Mouse (Mus musculus) brain, embryonic 14.5 days (tissue): ENCODE measurements around the gene Mlana. TPM values are rescaled to one million over a fixed set of nuclear protein-coding genes. Genes with fewer than 3 reads are reported as not detected.

Experiments
- DNase-seq: peaks from one replicate; pipeline ENCODE4 v3.0.0-alpha.2; 2011; ENCODE audit warnings: low read depth
- CTCF ChIP-seq: fragments of 200-500 bp; IDR thresholded peaks from 2 replicates; pipeline ENCODE4 v1.5.1; 2012; ENCODE audit warnings: inconsistent platforms, mild to moderate bottlenecking, moderate library complexity, borderline replicate concordance; ENCODE audit not compliant: insufficient read depth, insufficient read length; ENCODE audit errors: extremely low read depth
- POLR2A ChIP-seq: fragments of 200-500 bp; IDR thresholded peaks from 2 replicates; pipeline ENCODE4 v1.6.1; 2012; ENCODE audit warnings: mild to moderate bottlenecking, inconsistent platforms, borderline replicate concordance; ENCODE audit not compliant: poor library complexity, insufficient read depth, insufficient read length, severe bottlenecking; ENCODE audit errors: extremely low read depth
- polyA plus RNA-seq: library from polyadenylated mRNA; depleted of rRNA; stranded (reverse); fragments of >200 nt; gene quantifications from 2 replicates; pipeline ENCODE4 v1.2.3, GENCODE M21; 2012

Mlana gene
- polyA plus RNA-seq, 1 experiment = 0.19 TPM

DNA sequence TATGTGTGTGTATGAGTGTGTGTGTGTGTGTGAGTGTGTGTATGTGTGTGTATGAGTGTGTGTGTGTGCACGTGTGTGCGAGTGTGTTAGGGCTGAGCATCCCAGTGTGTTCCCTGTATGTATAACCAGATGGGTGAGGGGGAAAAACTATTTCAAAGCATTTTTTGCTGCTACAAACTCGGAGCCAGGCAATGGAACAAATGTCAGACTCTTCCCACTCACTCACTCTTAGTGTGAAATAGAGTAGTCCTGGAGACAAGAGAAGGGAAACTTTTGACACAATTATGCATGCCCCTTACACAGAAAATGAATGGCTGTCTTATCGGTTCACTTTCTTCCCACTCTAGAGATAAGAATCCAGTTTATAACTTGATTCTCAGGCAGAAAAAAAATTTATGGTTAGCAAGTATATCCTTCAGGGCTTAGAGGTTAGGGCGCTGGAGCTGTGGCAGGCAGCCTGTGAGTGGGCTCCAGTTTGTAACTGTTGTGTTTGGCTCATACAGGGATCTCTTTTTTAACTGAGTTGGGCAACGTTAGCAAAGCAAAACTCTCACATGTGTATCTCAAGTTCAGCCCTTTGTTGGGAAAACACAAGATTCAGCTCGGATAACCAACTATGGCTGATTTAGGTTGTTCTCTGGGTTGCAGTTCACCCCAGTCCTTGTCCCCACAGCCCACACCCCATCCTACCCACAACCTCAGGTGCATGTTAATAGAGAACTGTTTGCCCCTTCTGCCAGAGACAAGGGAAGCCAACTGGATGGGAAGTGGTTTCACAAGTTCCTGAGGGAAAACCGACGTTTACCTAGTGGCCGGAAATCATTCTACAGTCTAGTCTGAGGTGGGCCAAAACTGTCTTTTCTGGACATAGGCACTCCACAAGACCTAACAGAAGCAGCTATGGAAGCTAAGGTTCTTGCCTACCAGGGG is 36.5 kb upstream of the Mlana start:
- DNase-seq = no peak
- no peak for TF ChIP-seq POLR2A

DNA sequence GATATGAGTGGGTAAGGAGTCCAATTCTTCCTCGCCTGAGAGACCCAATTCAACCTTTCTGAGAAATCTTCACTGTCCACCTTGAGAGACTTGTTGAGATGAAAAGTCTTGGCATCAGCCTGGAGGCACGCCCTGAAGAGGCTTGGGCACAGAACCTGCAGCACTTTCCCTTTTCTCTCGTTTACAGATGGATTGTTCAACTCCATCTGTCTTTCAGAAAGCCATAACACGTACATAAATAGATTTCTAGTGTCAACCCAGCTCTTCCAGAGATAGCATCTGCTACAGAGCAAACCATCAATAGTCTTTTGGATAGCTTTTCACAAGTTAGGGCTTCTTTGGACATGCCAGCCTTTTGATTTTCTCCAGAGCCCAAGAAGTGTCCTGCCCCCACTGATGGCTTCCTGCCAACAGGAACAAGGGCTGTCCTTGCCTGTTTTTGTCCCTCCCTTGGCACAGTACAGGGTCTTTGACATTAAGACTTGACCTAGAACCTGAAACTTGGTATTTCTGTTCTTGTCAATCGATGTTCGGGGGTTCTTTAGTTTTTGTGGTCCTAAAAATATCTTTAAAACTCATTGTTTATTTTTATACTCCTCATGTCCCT is 35.5 kb upstream of the Mlana start:
- TF ChIP-seq CTCF (no peak), POLR2A (no peak)
- DNase-seq = no peak

DNA sequence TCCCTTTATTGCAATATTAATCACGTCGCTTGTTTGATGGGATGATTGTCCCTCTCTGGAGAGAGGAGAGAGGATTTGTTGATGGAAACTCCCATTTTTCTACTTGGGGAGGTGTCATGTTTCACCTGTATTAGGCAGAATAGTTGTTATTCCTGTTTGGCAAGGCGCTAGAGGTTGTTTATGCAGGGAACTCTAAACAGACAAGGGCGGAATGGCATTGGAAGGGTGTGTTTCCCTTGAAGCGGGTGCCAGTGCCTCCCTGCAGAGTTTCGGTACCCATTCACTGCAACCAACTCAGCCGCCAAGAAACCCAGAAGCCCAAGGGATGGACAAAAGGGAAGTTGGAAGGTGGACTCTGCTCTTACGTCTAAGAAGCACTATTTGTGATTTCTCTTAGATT is 33.8 kb upstream of the Mlana start:
- no peak for TF ChIP-seq POLR2A
- TF ChIP-seq CTCF = no peak
- no peak for DNase-seq

DNA sequence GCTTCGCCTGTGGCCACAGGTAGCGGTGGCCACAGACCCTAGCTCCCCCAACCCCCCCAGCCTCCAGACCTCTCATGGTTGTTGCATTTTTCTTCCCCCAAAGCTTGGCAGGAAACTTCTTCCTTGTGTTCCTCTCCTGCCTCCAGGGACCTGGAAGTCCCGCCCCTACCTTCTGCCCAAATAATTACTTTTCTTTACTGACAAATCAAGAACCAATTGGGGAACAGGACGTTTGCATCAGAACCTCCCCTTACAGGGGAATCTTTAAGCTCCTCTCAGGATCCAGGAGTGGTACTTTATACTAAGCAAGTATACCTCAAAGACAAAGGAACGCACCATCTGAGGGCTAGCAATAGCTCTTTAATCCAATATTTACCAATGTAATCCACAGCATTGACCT is 32.7 kb upstream of the Mlana start:
- no peak for DNase-seq
- TF ChIP-seq CTCF (no peak), POLR2A (no peak)

DNA sequence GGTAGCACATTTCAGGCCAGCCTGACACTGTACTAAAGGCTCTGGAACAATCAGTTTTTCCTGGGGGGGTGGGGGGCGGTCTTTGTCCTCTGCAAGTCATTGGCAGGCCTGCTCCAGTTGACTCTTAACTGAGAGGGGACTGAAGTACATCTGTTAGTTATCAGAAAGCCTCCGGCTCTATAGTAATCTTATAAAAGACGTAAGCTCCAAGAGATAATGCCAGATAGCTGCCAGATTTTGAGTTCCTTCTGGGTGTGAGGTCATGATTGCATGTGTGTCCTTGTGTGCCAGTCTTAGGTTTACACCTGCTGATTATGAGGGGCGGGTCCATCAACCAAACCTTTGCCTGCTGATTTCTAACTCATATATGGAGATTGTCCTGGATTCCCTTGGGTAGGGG is 31.5 kb upstream of the Mlana start:
- TF ChIP-seq CTCF = no peak
- TF ChIP-seq POLR2A = no peak
- no peak for DNase-seq

DNA sequence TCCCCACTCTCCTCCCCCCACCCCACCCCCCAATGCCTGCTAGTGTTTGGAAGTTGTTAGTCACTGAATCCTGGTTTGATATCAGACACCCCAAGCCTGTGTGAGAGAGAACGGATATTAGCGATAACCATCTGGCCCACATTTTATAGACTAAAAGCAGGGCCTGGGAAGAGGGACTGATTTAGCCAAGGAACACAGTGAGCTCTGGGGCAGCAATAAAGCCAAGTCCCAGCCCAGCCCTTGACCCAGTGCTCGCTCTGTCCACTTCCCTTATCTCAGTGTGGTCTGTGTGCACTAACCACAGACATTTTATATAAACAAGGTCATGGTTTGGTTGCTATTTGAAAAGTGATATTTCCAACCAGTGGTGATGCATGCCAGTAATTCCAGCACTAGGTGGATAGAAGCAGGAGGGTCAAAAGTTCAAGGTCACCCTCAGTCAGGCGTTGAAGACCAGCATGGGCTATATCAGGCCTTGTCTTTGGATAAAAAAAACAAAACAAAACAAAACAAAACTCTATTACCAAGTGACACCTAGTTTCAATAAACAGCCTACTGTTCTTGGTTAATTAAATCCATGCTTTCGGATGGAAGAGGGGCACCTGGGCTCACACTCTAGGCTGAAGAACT is 30.5 kb upstream of the Mlana start:
- no peak for DNase-seq
- TF ChIP-seq CTCF (no peak), POLR2A (no peak)

DNA sequence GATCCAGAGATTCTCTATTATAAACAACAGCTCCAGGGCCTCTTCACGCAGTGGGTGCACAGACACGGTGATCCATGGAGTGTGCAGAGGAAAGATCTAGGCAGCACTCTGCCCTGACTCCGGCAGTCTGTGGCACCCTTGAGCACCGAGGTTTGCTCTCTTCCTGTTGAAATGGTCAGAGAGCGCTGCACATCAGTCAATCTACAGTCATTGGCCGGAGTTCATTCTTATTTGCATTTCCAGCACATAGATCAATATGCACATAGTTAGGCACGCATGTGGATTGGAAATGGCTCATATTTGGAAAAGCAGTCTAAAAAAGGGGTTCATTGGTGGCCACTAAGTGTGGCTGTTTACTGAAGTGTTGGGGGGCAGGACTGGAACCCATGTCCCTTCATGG is 29.5 kb upstream of the Mlana start:
- no peak for TF ChIP-seq CTCF
- DNase-seq = no peak

DNA sequence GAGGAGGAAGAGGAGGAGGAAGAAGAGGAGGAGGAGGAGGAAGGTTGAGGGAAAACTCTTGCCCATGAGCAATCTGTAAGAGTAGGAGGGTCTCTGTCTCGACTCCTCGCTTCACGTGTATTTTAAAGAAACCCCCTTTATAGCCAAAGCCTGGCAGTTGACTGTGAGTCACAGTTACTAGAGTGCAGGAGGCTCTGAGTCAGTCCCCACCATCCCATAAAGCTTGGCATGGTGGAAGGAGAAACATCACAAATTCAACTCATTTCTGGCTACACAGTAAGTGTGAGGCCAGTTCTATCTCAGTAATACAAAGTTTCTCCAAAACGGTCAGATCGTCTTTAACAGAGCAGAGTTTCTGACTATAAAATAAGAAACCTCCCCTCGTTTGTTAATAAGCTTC is 27.4 kb upstream of the Mlana start:
- DNase-seq = no peak
- TF ChIP-seq POLR2A (no peak), CTCF (no peak)

DNA sequence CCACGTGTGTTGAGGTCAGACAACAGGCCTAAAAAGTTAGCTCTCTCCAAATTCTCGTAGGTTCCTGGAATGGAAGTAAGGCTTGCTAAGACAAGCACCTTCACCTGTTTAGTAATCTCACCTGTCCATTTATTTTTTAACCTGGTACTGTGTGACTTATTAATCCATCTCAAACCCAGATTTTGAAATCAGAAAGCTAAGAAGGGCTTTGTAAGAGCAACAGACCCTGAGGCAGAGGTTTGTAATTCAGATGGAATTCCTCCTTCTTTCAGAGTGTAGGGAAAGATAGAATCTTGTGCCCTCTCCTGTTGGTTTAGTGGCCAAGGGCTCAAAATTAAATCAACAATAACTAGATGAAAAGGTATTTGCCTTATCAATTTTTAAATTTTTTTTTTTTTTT is 26.5 kb upstream of the Mlana start:
- TF ChIP-seq POLR2A (no peak), CTCF (no peak)

DNA sequence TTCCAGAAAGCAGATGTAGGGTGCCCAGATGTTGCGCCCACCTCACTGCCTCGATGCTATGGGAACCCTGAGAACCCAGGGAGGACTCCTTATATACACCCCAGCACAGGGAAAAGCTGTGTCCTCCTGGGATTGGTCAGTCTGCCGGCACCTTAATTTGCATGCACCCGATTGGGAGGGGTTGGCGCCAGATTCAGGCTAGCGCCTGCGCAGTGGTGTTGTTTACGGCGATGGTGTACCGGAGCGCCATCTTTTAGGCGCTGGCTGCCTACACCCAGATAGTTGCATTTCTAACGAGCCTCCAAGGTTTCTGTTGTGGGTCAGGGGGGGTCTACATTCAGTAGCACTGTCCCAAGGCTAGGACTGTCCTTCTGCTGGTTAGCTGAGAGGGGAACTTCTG is 25.0 kb upstream of the Mlana start:
- no peak for TF ChIP-seq POLR2A
- TF ChIP-seq CTCF = no peak
- DNase-seq = no peak

More for the DNA sequence above, 26.5 kb upstream of the Mlana start:
- DNase-seq = no peak

DNA sequence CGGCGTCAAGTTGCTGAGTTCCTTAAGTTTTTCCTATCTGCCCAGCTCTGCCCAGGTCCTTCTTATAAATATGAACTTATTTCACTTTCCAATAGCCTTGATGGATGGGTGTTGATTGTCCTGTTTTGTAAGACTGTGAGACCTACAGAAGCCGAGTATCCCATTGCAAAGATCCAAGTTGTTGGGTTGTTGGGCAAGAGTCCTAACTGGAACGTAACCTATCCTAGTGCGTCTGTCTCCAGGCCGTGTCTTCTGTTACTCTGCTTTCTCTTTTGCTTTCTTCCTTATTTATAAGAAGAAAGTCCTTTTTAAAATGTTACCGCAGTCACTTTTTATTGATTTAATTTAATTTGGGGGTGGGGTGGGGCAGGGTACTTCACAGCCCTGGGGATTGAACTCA is 22.7 kb upstream of the Mlana start:
- TF ChIP-seq POLR2A (no peak), CTCF (no peak)
- DNase-seq = no peak
